Mouse (Mus musculus) limb, embryonic 14.5 days (tissue): ENCODE results near the gene A430033K04Rik. TPM values are rescaled to one million over a fixed set of nuclear protein-coding genes. Genes with fewer than 3 reads are reported as not detected.

Source experiments
- ATAC-seq: fragments of 200-750 bp; cut with Nextera tagmentation; 2 replicates; pipeline ENCODE4 v1.8.0; 2017; ENCODE audit warnings: low read depth, moderate number of reproducible peaks, moderate TSS enrichment; ENCODE audit not compliant: low FRiP score
- DNase-seq: peaks from one replicate; pipeline ENCODE4 v3.0.0-alpha.2; 2015; ENCODE audit warnings: low spot score
- H3K27ac ChIP-seq: fragments of 300-500 bp; sonication (generic); replicated peaks from 2 replicates; pipeline ENCODE4 v1.5.1; 2014; ENCODE audit warnings: low read depth, mild to moderate bottlenecking, low read length, moderate library complexity, mixed read lengths
- H3K27me3 ChIP-seq: fragments of 300-500 bp; sonication (generic); 2 replicates; pipeline ENCODE4 v1.6.1; 2014; ENCODE audit warnings: low read length, mixed read lengths; ENCODE audit not compliant: control insufficient read depth, insufficient read depth
- H3K36me3 ChIP-seq: fragments of 300-500 bp; sonication (generic); 2 replicates; pipeline ENCODE4 v1.6.1; 2014; ENCODE audit warnings: mild to moderate bottlenecking, low read length, moderate library complexity, mixed read lengths; ENCODE audit not compliant: control insufficient read depth, insufficient read depth
- H3K4me1 ChIP-seq: fragments of 300-500 bp; sonication (generic); 2 replicates; pipeline ENCODE4 v1.6.1; 2014; ENCODE audit warnings: antibody characterized with exemption, low read length, mixed read lengths; ENCODE audit not compliant: control insufficient read depth, insufficient read depth
- H3K4me2 ChIP-seq: fragments of 300-500 bp; sonication (generic); replicated peaks from 2 replicates; pipeline ENCODE4 v1.6.1; 2014; ENCODE audit warnings: low read depth, mild to moderate bottlenecking, low read length, moderate library complexity; ENCODE audit not compliant: severe bottlenecking
- H3K4me3 ChIP-seq: fragments of 300-500 bp; sonication (generic); replicated peaks from 2 replicates; pipeline ENCODE4 v1.5.1; 2014; ENCODE audit warnings: low read length
- H3K9ac ChIP-seq: fragments of 300-500 bp; sonication (generic); 2 replicates; pipeline ENCODE4 v1.6.1; 2014; ENCODE audit warnings: mild to moderate bottlenecking, low read depth, low read length, moderate library complexity; ENCODE audit not compliant: severe bottlenecking
- H3K9me3 ChIP-seq: fragments of 300-500 bp; sonication (generic); 2 replicates; pipeline ENCODE4 v1.6.1; 2016; ENCODE audit warnings: low read length; ENCODE audit not compliant: control insufficient read depth
- POLR2A ChIP-seq: fragments of 200-500 bp; IDR thresholded peaks from 2 replicates; pipeline ENCODE4 v1.8.0; 2012; ENCODE audit warnings: inconsistent platforms, mild to moderate bottlenecking, moderate library complexity, borderline replicate concordance; ENCODE audit not compliant: insufficient read depth, insufficient read length; ENCODE audit errors: extremely low read depth
- WGBS: fragments of 180-500 bp; shearing (Covaris S2); extraction: QIAGEN DNeasy Blood & Tissue Kit; methylation state at CpG from one replicate; pipeline ENCODE4 v1.1.7; 2014; 5-methylcytosine and 5-hydroxymethylcytosine counted together
- polyA plus RNA-seq, 2 experiments: library from polyadenylated mRNA; depleted of rRNA in 1 of 2; stranded (reverse) in 1 of 2; unstranded in 1 of 2; fragments of >200 nt; fragmentation: Nextera tagmentation in 1 of 2; extraction: Ambion mirVana in 1 of 2; gene quantifications; 2 replicates each; pipeline versions ENCODE4 v1.2.1 to v1.2.3; 2012 to 2014

The A430033K04Rik gene
- polyA plus RNA-seq, 2 experiments: 10.3 to 11.7 TPM

GRCm38 (mm10) chr5:138683821-138684220, 61.2 kb downstream of the A430033K04Rik start:
- Histone ChIP-seq H3K27me3 (no peaks in the 10 kb centered on the region), H3K9me3 (no peaks in the 10 kb centered on the region), H3K9ac (no peak overlapping the region), H3K4me1 (no peaks in the 10 kb centered on the region), H3K4me3 (no peak overlapping the region), H3K4me2 (no peak overlapping the region), H3K36me3 (no peaks in the 10 kb centered on the region), H3K27ac (no peak overlapping the region)
- DNase-seq: no peak
- TF ChIP-seq POLR2A: no peak
- WGBS: over 99% methylated on average over 7 of the region's 7 CpGs
- no peak for ATAC-seq

- Histone ChIP-seq H3K27me3 (no peaks in the 10 kb centered on the region), H3K36me3 (no peaks in the 10 kb centered on the region), H3K4me1 (no peaks in the 10 kb centered on the region), H3K4me3 (no peak overlapping the region), H3K27ac (no peak overlapping the region), H3K9me3 (no peaks in the 10 kb centered on the region), H3K4me2 (no peak overlapping the region), H3K9ac (no peak overlapping the region)
- 60% methylated on average over 5 of the region's 5 CpGs for WGBS
- no peak for TF ChIP-seq POLR2A
- no peak for DNase-seq
- no peak for ATAC-seq
Observed at GRCm38 (mm10) chr5:138687453-138687852, 64.8 kb downstream of the A430033K04Rik start.

GRCm38 (mm10) chr5:138689254-138689653, 66.6 kb downstream of the A430033K04Rik start:
- Histone ChIP-seq H3K4me2 (no peak overlapping the region), H3K27ac (no peak overlapping the region), H3K9me3 (no peaks in the 10 kb centered on the region), H3K4me3 (no peak overlapping the region), H3K9ac (no peak overlapping the region), H3K36me3 (no peaks in the 10 kb centered on the region), H3K27me3 (no peaks in the 10 kb centered on the region), H3K4me1 (no peaks in the 10 kb centered on the region)
- no peak for TF ChIP-seq POLR2A
- 69% methylated on average over 5 of the region's 5 CpGs for WGBS
- DNase-seq (no peak), ATAC-seq (no peak)

- DNase-seq (no peak), ATAC-seq (no peak)
- no peak for TF ChIP-seq POLR2A
- Histone ChIP-seq H3K4me3 (no peak overlapping the region), H3K27ac (no peak overlapping the region), H3K36me3 (no peaks in the 10 kb centered on the region), H3K4me2 (no peak overlapping the region), H3K27me3 (no peaks in the 10 kb centered on the region), H3K4me1 (no peaks in the 10 kb centered on the region), H3K9ac (no peak overlapping the region), H3K9me3 (no peaks in the 10 kb centered on the region)
Observed at GRCm38 (mm10) chr5:138692936-138693570, 70.4 kb downstream of the A430033K04Rik start.

- H3K4me2 ChIP-seq: no peak overlapping the region
Observed at GRCm38 (mm10) chr5:138694036-138694435, 71.4 kb downstream of the A430033K04Rik start.

More at GRCm38 (mm10) chr5:138694036-138694435, 71.4 kb downstream of the A430033K04Rik start:
- no peak for TF ChIP-seq POLR2A
- Histone ChIP-seq H3K4me1 (no peaks in the 10 kb centered on the region), H3K27ac (no peak overlapping the region), H3K9me3 (no peaks in the 10 kb centered on the region), H3K27me3 (no peaks in the 10 kb centered on the region), H3K9ac (no peak overlapping the region), H3K4me3 (no peak overlapping the region), H3K36me3 (no peaks in the 10 kb centered on the region)
- ATAC-seq: peak; percentile 79; the same call in 1 of the 2 replicates
- 61% methylated on average over 2 of the region's 2 CpGs for WGBS
- peak; percentile 17 for DNase-seq
